Mouse (Mus musculus) 3T3-L1 (cell line): Measurements from ENCODE around the gene Lnx1.

Experiments
- DNase-seq: peaks from one replicate; pipeline ENCODE4 v3.0.0-alpha.2; 2015; ENCODE audit warnings: low read depth, low spot score

Lnx1 gene

DNA sequence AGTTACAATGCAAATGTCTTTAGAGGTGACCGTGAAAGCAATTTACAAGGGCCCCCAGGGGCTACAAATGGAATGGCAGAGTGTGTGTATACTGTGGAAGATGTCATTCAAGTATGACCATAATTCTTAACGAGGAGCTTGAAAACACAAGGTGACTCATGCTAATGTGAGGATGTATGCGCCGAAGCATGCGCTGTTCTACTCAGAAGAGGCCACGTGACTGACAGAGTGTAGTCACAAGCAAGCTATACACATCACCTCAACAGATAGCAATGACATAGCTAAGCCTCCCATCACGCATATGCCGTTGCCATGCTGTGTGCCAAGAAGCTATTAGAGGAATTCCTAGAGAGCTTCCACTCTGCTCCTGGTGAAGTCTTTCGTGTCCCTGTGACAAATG, 5.2 kb downstream of the Lnx1 start:
- DNase-seq, result peak; percentile 44

- DNase-seq, result peak; percentile 59
These were observed 8.3 kb downstream of the Lnx1 start for GRCm38 (mm10) chr5:74694390-74694801.

DNA sequence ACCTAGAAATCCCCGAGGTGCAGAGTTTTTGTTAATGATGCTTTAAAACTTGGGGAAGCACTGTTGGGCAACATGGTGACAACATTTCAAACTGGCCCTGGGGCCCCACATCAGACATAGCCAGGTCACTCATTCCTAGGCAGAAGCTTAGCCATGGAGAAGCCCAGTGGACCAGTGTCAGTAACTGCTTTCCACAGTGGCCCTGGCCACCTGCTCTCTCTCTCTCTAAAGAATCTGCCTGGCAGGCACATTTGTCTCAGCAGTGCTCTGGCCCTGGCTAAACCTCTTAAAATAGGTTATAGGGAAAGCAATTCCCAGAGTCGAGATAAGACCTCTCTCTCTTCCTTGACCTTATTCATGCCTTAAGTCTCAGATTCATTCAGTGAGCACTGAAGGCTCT, 8.9 kb downstream of the Lnx1 start:
- no peak for DNase-seq

DNA sequence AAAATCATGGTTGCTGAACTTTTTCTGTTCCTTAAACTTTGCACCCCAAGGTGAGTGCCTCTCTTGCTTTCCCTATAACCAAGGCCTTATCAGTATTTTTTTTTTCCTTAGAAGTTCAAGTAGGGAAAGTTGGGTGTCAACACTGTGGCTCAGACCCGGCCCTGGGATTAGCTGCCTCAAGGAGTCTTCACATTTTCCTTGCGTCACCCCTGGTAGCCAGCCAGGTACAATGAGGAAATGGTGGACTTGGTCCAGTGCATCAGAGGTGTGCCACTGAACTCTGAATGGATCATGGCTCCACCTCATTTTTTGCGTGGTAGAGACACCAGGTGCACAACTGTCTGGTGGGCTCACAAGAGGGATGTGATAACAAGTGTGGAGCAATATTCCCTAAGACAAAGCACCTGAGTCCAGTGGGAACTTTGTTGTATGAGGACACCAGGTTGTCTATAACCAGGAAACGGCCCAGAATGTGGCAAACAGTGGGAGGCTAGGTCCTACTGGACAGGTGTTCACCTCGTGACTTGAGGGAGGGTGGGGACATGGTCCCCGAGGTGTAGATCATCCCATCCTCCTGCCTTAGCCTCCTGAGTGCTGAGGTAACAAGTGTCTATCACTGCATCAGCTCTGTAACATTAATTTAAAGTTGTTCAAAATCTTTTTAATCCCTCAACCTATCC, 10.2 kb downstream of the Lnx1 start:
- no peak for DNase-seq

GRCm38 (mm10) chr5:74688822-74689221, 13.9 kb downstream of the Lnx1 start:
- DNase-seq, result no peak

- peak; percentile 39 for DNase-seq
These were observed 17.8 kb downstream of the Lnx1 start for GRCm38 (mm10) chr5:74684944-74685343.

DNA sequence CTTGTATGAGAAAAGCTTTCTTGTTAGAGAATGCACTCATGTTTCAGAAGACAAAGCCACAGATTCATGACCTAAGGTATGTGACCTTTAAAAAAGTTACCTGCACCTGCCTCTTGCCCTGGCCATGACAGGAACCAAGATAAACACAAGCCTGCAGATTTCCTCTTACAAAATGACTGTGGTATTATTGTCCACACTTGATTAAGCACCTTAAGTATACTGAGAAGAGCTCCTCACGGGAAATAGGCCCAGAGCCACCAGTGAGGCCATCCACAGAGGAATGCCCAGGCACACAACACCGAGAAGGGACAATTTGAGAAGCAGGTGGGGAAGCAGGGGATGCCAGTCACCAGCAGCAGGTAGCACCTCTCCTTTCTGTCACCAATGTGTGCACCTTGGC, 18.9 kb downstream of the Lnx1 start:
- DNase-seq, result no peak

DNA sequence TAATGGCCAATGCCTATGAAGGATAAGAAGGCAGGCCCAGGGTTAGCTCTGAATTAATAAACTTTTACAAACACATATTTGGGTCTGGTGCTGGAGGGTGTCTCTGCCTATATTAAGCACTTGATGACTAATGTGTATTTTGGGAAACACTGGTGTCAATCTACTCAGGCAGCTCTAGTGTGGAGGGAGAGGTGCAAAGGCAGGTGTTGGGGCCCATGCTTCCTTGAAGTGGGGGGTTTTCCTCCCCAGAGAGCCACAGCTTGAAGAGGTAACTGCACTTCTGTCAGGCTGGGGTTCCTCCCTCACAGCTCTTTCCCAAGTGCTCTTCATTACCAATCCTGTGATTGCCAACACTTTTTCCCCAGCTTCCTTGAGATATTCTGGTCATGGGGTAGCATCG, 20.0 kb downstream of the Lnx1 start:
- no peak for DNase-seq

- DNase-seq, result no peak
These were observed 23.1 kb downstream of the Lnx1 start for GRCm38 (mm10) chr5:74679631-74680030.

DNA sequence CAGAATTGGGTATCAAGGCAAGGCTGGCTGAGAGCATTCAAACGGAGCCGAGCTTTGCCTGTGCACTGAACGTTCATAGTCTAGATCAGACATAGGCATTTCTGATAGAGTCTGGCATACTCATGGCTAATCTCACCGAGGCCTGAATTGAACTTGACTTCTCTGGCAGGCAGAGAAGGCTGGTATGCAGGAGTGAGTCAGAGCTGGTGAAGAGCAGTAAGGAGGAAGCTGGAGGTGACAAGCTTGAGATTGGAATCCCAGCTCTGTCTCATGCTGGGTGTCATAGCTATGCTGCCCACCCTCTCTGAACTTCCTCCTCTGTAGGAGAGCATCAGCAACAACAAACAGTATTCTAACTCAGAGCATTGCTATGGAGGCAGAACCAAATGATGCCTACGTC, 24.0 kb downstream of the Lnx1 start:
- DNase-seq, result peak; percentile 70

DNA sequence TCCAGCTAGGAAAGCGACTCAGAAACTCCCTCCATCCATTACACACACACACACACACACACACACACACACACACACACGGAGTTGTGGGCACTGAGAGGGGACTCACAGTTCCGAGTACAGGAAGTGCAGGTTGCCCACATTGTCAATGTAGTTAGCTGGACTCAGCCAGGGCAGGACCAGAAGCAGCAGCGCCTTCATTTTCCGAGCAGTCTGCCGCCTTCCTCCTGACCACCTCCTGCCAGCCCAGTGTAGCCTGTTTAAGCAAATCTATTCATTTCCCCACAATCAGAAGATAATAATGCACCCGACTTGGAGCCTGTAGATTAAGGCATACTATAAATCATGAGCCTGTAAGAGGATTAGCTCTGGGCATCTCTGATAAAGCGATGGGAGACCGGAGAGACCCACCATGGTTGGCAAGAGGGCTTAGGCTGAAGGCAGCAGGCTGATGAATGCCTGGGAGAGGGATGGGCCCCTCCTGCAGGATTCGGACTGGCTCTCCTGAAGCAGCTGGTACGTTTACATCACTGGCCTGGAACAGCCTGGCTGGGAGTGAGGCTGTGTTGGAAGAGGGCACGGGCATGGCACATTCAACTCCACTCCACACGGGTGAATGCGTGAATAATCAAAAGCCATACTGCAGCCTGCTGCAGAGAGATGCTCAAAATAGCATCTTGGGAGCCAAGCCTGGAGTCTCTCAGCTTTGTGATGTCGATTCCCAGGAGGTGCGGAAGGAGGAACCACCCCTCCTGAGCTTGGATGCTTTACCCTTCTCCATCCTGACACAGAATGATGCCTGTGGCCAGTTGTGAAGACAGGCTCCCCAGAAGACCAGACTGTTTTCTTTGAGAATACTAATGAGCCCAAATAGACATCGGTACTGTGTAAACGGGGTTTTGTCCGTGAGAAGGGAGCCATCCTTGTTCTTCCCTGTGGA, 25.0 kb downstream of the Lnx1 start:
- DNase-seq, result no peak

GRCm38 (mm10) chr5:74672556-74672955, 30.2 kb downstream of the Lnx1 start:
- DNase-seq, result peak; percentile 64

GRCm38 (mm10) chr5:74670877-74671276, 31.8 kb downstream of the Lnx1 start:
- DNase-seq, result no peak

DNA sequence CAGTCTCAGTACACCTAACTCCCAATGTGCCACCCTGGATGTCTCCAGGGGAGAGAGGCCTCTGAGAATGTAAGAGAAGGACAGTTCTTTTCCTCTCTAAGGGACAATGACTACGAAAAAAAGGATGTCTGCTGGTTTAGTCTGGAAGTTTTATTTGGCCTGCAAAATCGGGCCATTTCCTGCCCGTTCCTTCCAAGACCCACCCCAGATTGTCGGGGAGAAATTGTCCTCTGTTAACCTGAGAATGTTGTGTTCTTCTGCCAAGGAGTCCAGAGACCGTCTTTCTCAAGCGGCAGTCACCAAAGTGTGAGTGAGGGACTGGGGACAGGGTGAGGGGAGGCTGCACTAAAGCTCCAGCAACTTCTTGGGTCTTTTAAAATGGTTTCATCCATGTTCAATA, 32.8 kb downstream of the Lnx1 start:
- no peak for DNase-seq

DNA sequence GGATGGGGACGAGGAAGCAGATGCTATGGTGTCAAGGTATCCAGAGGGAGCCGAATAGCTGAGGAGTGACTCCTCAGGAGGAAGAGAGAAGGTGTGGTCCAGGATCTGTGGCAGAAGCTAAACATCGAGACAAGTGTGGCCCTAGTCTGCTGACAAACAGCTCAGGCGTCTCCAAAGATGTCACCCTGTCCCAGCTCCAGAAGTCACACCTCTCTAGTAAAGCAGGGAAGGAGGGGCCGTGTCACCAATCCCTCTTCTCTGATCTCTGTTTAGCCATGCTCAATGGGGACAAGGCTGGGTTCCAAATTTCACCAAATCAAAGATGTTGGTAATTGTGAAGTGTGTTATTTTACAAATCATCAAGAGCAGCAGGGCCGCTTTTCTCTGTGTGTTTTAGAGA, 33.8 kb downstream of the Lnx1 start:
- no peak for DNase-seq

- DNase-seq, result peak; percentile 83
These were observed 40.1 kb downstream of the Lnx1 start for GRCm38 (mm10) chr5:74662618-74663017.

DNA sequence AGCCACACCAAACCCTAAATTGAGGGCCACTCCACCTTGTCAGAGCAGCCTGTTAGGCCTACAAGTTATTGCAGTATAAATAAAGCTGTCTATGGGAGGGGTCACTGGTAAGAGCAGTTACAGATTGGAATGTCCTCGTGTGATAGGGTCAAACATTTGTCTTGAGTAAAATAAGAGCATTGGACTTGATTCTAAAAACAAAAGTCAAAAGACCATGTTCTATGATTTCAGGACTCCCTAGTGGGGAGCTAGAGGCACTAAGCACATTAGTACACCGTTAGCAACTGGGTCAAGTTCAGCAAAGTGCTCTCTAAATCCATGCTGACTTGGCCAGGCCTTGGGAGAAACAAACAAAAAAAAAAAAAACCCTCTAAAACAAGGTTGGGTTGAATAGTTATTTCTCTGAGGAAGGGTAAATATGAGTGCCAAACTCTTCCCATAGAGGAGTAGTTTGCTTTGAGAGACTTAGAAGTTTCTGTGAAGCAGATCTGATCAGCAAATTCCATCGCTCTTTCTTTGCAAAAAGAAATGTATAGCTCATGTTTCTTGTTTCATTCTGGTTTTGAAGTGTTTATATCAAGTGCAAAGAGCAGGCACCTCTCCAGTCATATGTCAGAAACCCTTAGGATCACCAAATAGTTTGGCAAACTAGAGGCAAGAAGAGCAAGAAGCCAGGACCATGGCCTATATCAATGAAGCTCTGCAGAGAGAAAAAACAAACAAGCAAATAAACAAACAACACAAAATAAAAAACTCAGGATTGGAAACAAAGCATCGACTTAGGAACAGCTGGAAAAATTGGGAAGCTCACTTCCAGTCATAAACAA, 40.8 kb downstream of the Lnx1 start:
- DNase-seq, result peak; percentile 45

GRCm38 (mm10) chr5:74659856-74660255, 42.9 kb downstream of the Lnx1 start:
- no peak for DNase-seq

- no peak for DNase-seq
These were observed 43.4 kb downstream of the Lnx1 start for GRCm38 (mm10) chr5:74659281-74659680.

GRCm38 (mm10) chr5:74657930-74658329, 44.8 kb downstream of the Lnx1 start:
- no peak for DNase-seq

DNA sequence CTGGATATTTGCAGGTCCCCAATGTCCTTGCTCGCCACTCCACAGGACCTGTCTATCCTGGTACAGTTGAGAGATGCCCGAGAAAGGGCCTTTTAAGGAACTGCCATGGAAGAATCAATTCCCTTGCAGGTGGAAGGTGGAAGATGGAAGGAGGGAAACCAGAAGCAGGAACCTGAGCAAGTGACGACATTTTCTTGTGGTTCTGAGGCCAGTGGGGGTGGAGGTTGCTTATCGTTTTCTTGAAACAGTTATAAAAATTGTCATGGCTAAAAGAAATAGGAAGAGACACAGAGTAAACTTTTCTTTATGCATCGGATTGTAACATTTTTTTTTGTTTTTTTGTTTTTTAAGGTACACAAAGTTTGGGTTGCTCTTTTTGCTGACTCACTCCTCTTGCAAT, 46.3 kb downstream of the Lnx1 start:
- no peak for DNase-seq

GRCm38 (mm10) chr5:74654527-74654926, 48.2 kb downstream of the Lnx1 start:
- DNase-seq, result peak; percentile 62
